ENCODE assay signal across 10 mouse cellular contexts in genomic region chr13:109053242-109054018, GRCm38 (mm10).
DNase-seq lines count a peak whose midpoint lies in the region; ATAC-seq lines count a peak whose summit lies in the region.
"Had no signal": no experiment of that assay in that cellular context is flagged by ENCODE, and none has a peak within 500 bp of the region (broad histone marks: within the 10 kb centered on the region; RNA-seq: fewer than 3 reads in every experiment).

No protein-coding gene starts in this region.

- ATAC-seq in hindbrain, embryonic 12.5 days (ENCODE audit: low FRiP score), result peak; percentile 85
- no peak for ATAC-seq in hindbrain, embryonic 11.5 days (ENCODE audit: low FRiP score)
- ATAC-seq in neural tube, embryonic 13.5 days (ENCODE audit: low read depth), result peak; percentile 91
- no peak for ATAC-seq in intestine, embryonic 15.5 days

- peak overlapping the region; percentile 49; the same call in 1 of the 2 replicates for H3K27ac ChIP-seq in hindbrain, embryonic 12.5 days
- no peak overlapping the region for H3K27ac ChIP-seq in hindbrain, embryonic 11.5 days (ENCODE audit: low read depth, low read length)
- peak overlapping the region; percentile 80 for H3K27ac ChIP-seq in neural tube, embryonic 13.5 days (replicated peaks)
- no peak overlapping the region for H3K27ac ChIP-seq in intestine, embryonic 15.5 days
- H3K27ac ChIP-seq: embryonic facial prominence, embryonic 15.5 days; limb, embryonic 15.5 days had no signal

- H3K9ac ChIP-seq in hindbrain, embryonic 12.5 days, result no peak overlapping the region
- H3K9ac ChIP-seq in hindbrain, embryonic 11.5 days (ENCODE audit: low read depth, low read length), result no peak overlapping the region
- 0 out of 2 replicates have a peak overlapping the region, but pooled peaks have one; percentile 22 for H3K9ac ChIP-seq in neural tube, embryonic 13.5 days
- H3K9ac ChIP-seq in intestine, embryonic 15.5 days, result no peak overlapping the region
- H3K9ac ChIP-seq: embryonic facial prominence, embryonic 15.5 days; limb, embryonic 15.5 days had no signal

- H3K4me3 ChIP-seq in hindbrain, embryonic 12.5 days, result no peak overlapping the region
- no peak overlapping the region for H3K4me3 ChIP-seq in hindbrain, embryonic 11.5 days (ENCODE audit: low read depth, low read length)
- H3K4me3 ChIP-seq in neural tube, embryonic 13.5 days, result no peak overlapping the region; the same call in 1 of the 2 replicates
- no peak overlapping the region for H3K4me3 ChIP-seq in intestine, embryonic 15.5 days (replicated peaks)
- H3K4me3 ChIP-seq: embryonic facial prominence, embryonic 15.5 days; limb, embryonic 15.5 days had no signal

- DNase-seq in hindbrain, embryonic 11.5 days (ENCODE audit: low spot score), result no peak
- DNase-seq in cerebellum, postnatal 14 days, result peak; percentile 86 to 92
- DNase-seq in layer of hippocampus, adult 11-12 months (ENCODE audit: low spot score), result peak; percentile 69
- DNase-seq in lung, postnatal 25 days (ENCODE audit: low spot score), result no peak
- no peak for DNase-seq in spleen, postnatal 10 days (ENCODE audit: low spot score in 2 of 2)

- H3K36me3 ChIP-seq in hindbrain, embryonic 12.5 days, result no peaks in the 10 kb centered on the region
- H3K36me3 ChIP-seq in hindbrain, embryonic 11.5 days (ENCODE audit: control insufficient read depth, insufficient read depth, low read length), result no peaks in the 10 kb centered on the region
- H3K36me3 ChIP-seq in neural tube, embryonic 13.5 days, result no peaks in the 10 kb centered on the region
- H3K36me3 ChIP-seq in intestine, embryonic 15.5 days, result no peaks in the 10 kb centered on the region
- H3K36me3 ChIP-seq: embryonic facial prominence, embryonic 15.5 days; limb, embryonic 15.5 days had no signal

- H3K9me3 ChIP-seq in hindbrain, embryonic 12.5 days (replicated peaks), result no peaks in the 10 kb centered on the region
- no peaks in the 10 kb centered on the region for H3K9me3 ChIP-seq in hindbrain, embryonic 11.5 days (ENCODE audit: control insufficient read depth, low read length)
- H3K9me3 ChIP-seq in neural tube, embryonic 13.5 days, result no peaks in the 10 kb centered on the region
- H3K9me3 ChIP-seq in intestine, embryonic 15.5 days, result no peaks in the 10 kb centered on the region
- H3K9me3 ChIP-seq: embryonic facial prominence, embryonic 15.5 days; limb, embryonic 15.5 days had no signal

- WGBS in hindbrain, embryonic 12.5 days, result 52% methylated on average over 10 of the region's 10 CpGs
- 69% methylated on average over 10 of the region's 10 CpGs for WGBS in hindbrain, embryonic 11.5 days
- WGBS in neural tube, embryonic 13.5 days, result 26% methylated on average over 10 of the region's 10 CpGs
- WGBS in intestine, embryonic 15.5 days, result 79% methylated on average over 10 of the region's 10 CpGs

- H3K27me3 ChIP-seq in hindbrain, embryonic 12.5 days, result no peaks in the 10 kb centered on the region
- no peaks in the 10 kb centered on the region for H3K27me3 ChIP-seq in hindbrain, embryonic 11.5 days (ENCODE audit: control insufficient read depth, insufficient read depth, low read length)
- no peaks in the 10 kb centered on the region for H3K27me3 ChIP-seq in neural tube, embryonic 13.5 days
- no peaks in the 10 kb centered on the region for H3K27me3 ChIP-seq in intestine, embryonic 15.5 days (replicated peaks)
- H3K27me3 ChIP-seq: embryonic facial prominence, embryonic 15.5 days; limb, embryonic 15.5 days had no signal

- H3K4me1 ChIP-seq in hindbrain, embryonic 12.5 days, result no peaks in the 10 kb centered on the region
- no peaks in the 10 kb centered on the region for H3K4me1 ChIP-seq in hindbrain, embryonic 11.5 days (replicated peaks; ENCODE audit: control insufficient read depth, insufficient read depth, low read length)
- peaks cover 14% of the 10 kb centered on the region for H3K4me1 ChIP-seq in neural tube, embryonic 13.5 days (replicated peaks)
- no peaks in the 10 kb centered on the region for H3K4me1 ChIP-seq in intestine, embryonic 15.5 days (replicated peaks)
- H3K4me1 ChIP-seq: embryonic facial prominence, embryonic 15.5 days; limb, embryonic 15.5 days had no signal

- H3K4me2 ChIP-seq in hindbrain, embryonic 12.5 days (replicated peaks), result no peak overlapping the region
- no peak overlapping the region for H3K4me2 ChIP-seq in hindbrain, embryonic 11.5 days (replicated peaks; ENCODE audit: low read depth, low read length)
- peak overlapping the region; percentile 43 for H3K4me2 ChIP-seq in neural tube, embryonic 13.5 days
- no peak overlapping the region for H3K4me2 ChIP-seq in intestine, embryonic 15.5 days (replicated peaks)
- H3K4me2 ChIP-seq: embryonic facial prominence, embryonic 15.5 days; limb, embryonic 15.5 days had no signal

Comparison
In these comparisons a context has a peak if more than half of its experiments do, and no peak if none do; other contexts are left out.
1. ATAC-seq: peak in hindbrain, embryonic 12.5 days (single experiment) and neural tube, embryonic 13.5 days (single experiment); none in hindbrain, embryonic 11.5 days (single experiment) and intestine, embryonic 15.5 days (single experiment).
2. H3K27ac ChIP-seq: peak in hindbrain, embryonic 12.5 days (single experiment) and neural tube, embryonic 13.5 days (single experiment); none in hindbrain, embryonic 11.5 days (single experiment) and intestine, embryonic 15.5 days (single experiment).
3. DNase-seq: peak in cerebellum, postnatal 14 days (2 of 2) and layer of hippocampus, adult 11-12 months (single experiment); none in hindbrain, embryonic 11.5 days (single experiment), lung, postnatal 25 days (single experiment) and spleen, postnatal 10 days (0 of 2).